Mouse (Mus musculus) limb, embryonic 14.5 days (tissue): ENCODE data around the gene Srsf2. TPM values are rescaled to one million over a fixed set of nuclear protein-coding genes. Genes with fewer than 3 reads are reported as not detected.
A peak's percentile ranks its signal among the peaks of the same experiment; 100 is the strongest.

Experiments
- ATAC-seq: fragments of 200-750 bp; cut with Nextera tagmentation; 2 replicates; pipeline ENCODE4 v1.8.0; 2017; ENCODE audit warnings: low read depth, moderate number of reproducible peaks, moderate TSS enrichment; ENCODE audit not compliant: low FRiP score
- DNase-seq: peaks from one replicate; pipeline ENCODE4 v3.0.0-alpha.2; 2015; ENCODE audit warnings: low spot score
- H3K27ac ChIP-seq: fragments of 300-500 bp; sonication (generic); replicated peaks from 2 replicates; pipeline ENCODE4 v1.5.1; 2014; ENCODE audit warnings: low read depth, mild to moderate bottlenecking, low read length, moderate library complexity, mixed read lengths
- H3K27me3 ChIP-seq: fragments of 300-500 bp; sonication (generic); 2 replicates; pipeline ENCODE4 v1.6.1; 2014; ENCODE audit warnings: low read length, mixed read lengths; ENCODE audit not compliant: control insufficient read depth, insufficient read depth
- H3K36me3 ChIP-seq: fragments of 300-500 bp; sonication (generic); 2 replicates; pipeline ENCODE4 v1.6.1; 2014; ENCODE audit warnings: mild to moderate bottlenecking, low read length, moderate library complexity, mixed read lengths; ENCODE audit not compliant: control insufficient read depth, insufficient read depth
- H3K4me1 ChIP-seq: fragments of 300-500 bp; sonication (generic); 2 replicates; pipeline ENCODE4 v1.6.1; 2014; ENCODE audit warnings: antibody characterized with exemption, low read length, mixed read lengths; ENCODE audit not compliant: control insufficient read depth, insufficient read depth
- H3K4me2 ChIP-seq: fragments of 300-500 bp; sonication (generic); replicated peaks from 2 replicates; pipeline ENCODE4 v1.6.1; 2014; ENCODE audit warnings: low read depth, mild to moderate bottlenecking, low read length, moderate library complexity; ENCODE audit not compliant: severe bottlenecking
- H3K4me3 ChIP-seq: fragments of 300-500 bp; sonication (generic); replicated peaks from 2 replicates; pipeline ENCODE4 v1.5.1; 2014; ENCODE audit warnings: low read length
- H3K9ac ChIP-seq: fragments of 300-500 bp; sonication (generic); 2 replicates; pipeline ENCODE4 v1.6.1; 2014; ENCODE audit warnings: mild to moderate bottlenecking, low read depth, low read length, moderate library complexity; ENCODE audit not compliant: severe bottlenecking
- H3K9me3 ChIP-seq: fragments of 300-500 bp; sonication (generic); 2 replicates; pipeline ENCODE4 v1.6.1; 2016; ENCODE audit warnings: low read length; ENCODE audit not compliant: control insufficient read depth
- POLR2A ChIP-seq: fragments of 200-500 bp; IDR thresholded peaks from 2 replicates; pipeline ENCODE4 v1.8.0; 2012; ENCODE audit warnings: inconsistent platforms, mild to moderate bottlenecking, moderate library complexity, borderline replicate concordance; ENCODE audit not compliant: insufficient read depth, insufficient read length; ENCODE audit errors: extremely low read depth
- WGBS: fragments of 180-500 bp; shearing (Covaris S2); extraction: QIAGEN DNeasy Blood & Tissue Kit; methylation state at CpG from one replicate; pipeline ENCODE4 v1.1.7; 2014; 5-methylcytosine and 5-hydroxymethylcytosine counted together
- polyA plus RNA-seq, 2 experiments: library from polyadenylated mRNA; depleted of rRNA in 1 of 2; stranded (reverse) in 1 of 2; unstranded in 1 of 2; fragments of >200 nt; fragmentation: Nextera tagmentation in 1 of 2; extraction: Ambion mirVana in 1 of 2; gene quantifications; 2 replicates each; pipeline versions ENCODE4 v1.2.1 to v1.2.3; 2012 to 2014

Gene Srsf2
- polyA plus RNA-seq, 2 experiments, result 776 to 791 TPM

DNA sequence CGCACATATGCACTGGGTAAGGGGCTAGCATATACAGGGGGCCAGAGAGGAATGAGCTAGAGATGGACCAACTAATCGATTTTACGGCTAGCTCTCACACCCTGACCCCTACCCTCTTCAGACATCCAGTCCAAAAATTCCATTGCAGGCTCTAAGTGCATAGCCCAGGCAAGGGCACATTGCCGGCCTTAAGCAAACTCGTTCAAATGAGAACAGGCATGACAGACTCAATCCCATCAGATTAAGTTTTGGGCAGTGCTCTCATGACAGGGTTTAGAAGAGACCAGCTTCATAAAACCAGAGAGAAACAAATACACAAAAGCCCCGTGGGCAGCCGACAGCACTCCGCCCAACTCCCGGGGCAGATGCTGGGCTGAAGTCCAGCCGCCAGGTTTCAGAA is 30.7 kb downstream of the Srsf2 start:
- WGBS, result 83% methylated on average over 10 of the region's 10 CpGs

DNA sequence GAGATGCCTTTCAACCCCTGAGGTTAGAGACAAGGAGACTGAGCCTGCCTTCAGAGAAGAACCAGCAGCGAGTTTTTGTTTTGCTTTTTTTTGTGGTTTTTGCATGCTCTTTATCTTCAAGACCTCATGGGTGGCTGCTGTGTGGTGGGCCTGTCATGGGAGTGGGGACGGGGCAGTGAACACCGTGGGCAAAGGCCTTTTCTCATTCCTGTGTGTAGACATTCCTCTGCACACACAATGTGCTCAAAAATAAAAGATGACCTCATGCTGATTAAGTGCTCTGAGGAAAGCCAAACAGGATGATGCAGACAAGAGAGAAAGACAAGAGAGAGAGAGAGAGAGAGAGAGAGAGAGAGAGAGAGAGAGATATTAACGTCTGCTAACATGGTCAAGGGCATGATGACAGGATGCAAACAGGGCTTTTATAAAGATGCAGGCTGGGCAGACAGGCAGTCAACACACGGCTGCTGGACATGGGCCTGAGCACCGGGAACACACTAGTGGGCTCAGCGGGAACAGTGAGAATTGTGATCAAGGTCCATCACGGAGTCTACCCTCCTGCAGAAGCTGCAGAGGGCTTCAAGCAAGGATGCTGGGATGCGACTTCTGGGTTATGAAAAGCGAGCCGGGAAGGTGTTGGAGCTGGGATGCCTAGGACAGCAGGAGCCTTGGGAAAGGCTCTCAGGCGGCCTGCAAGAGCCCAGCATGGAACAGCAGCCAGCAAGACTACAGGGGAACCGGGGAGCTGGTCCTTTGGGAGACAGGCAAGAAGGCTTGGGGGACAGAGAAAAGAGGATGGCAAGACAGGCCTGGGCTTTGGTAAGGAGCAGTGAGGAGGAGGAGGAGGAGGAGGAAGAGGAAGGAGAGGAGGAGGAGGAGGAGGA is 31.6 kb downstream of the Srsf2 start:
- no peak for TF ChIP-seq POLR2A
- Histone ChIP-seq H3K27me3 (no peaks in the 10 kb centered on the region), H3K9me3 (no peaks in the 10 kb centered on the region), H3K4me2 (no peak overlapping the region), H3K4me3 (no peak overlapping the region), H3K4me1 (peaks cover 10% of the 10 kb centered on the region; the same call in 1 of the 2 replicates), H3K27ac (no peak overlapping the region), H3K9ac (no peak overlapping the region), H3K36me3 (no peaks in the 10 kb centered on the region)
- WGBS, result 71% methylated on average over 13 of the region's 13 CpGs
- ATAC-seq (no peak), DNase-seq (no peak)

More for the DNA sequence above, 30.7 kb downstream of the Srsf2 start:
- H3K4me1 ChIP-seq, result peaks cover 15% of the 10 kb centered on the region; the same call in 1 of the 2 replicates
- no peak overlapping the region for H3K4me3 ChIP-seq
- H3K27me3 ChIP-seq, result no peaks in the 10 kb centered on the region
- no peak overlapping the region for H3K27ac ChIP-seq
- no peak for ATAC-seq
- no peak for DNase-seq
- no peak for TF ChIP-seq POLR2A
- no peaks in the 10 kb centered on the region for H3K9me3 ChIP-seq
- H3K4me2 ChIP-seq, result no peak overlapping the region
- H3K9ac ChIP-seq, result no peak overlapping the region
- no peaks in the 10 kb centered on the region for H3K36me3 ChIP-seq

- no peak overlapping the region for H3K4me2 ChIP-seq
- no peak overlapping the region for H3K9ac ChIP-seq
- WGBS, result 86% methylated on average over 5 of the region's 5 CpGs
- H3K27ac ChIP-seq, result 0 out of 2 replicates have a peak overlapping the region, but pooled peaks have one; percentile 9
- TF ChIP-seq POLR2A, result no peak
- DNase-seq, result no peak
- H3K9me3 ChIP-seq, result no peaks in the 10 kb centered on the region
- H3K4me1 ChIP-seq, result peaks cover 12% of the 10 kb centered on the region
- no peak overlapping the region for H3K4me3 ChIP-seq
- no peaks in the 10 kb centered on the region for H3K36me3 ChIP-seq
- ATAC-seq, result no peak
- H3K27me3 ChIP-seq, result no peaks in the 10 kb centered on the region
Observed at GRCm38 (mm10) chr11:116819932-116820593, 32.8 kb downstream of the Srsf2 start.

GRCm38 (mm10) chr11:116818722-116819121 is 34.2 kb downstream of the Srsf2 start:
- no peaks in the 10 kb centered on the region for H3K27me3 ChIP-seq
- no peak for ATAC-seq
- H3K9me3 ChIP-seq, result no peaks in the 10 kb centered on the region
- no peak overlapping the region for H3K4me2 ChIP-seq
- WGBS, result 35% methylated on average over 8 of the region's 8 CpGs
- no peak overlapping the region for H3K9ac ChIP-seq
- H3K4me1 ChIP-seq, result peaks cover 25% of the 10 kb centered on the region
- no peak overlapping the region for H3K4me3 ChIP-seq
- no peaks in the 10 kb centered on the region for H3K36me3 ChIP-seq
- no peak for TF ChIP-seq POLR2A
- DNase-seq, result no peak
- 0 out of 2 replicates have a peak overlapping the region, but pooled peaks have one; percentile 9 for H3K27ac ChIP-seq

- WGBS, result 91% methylated on average over 5 of the region's 5 CpGs
- no peak for DNase-seq
- Histone ChIP-seq H3K9ac (no peak overlapping the region), H3K4me1 (peaks cover 37% of the 10 kb centered on the region), H3K36me3 (no peaks in the 10 kb centered on the region), H3K27me3 (no peaks in the 10 kb centered on the region), H3K9me3 (no peaks in the 10 kb centered on the region), H3K4me2 (no peak overlapping the region), H3K27ac (no peak overlapping the region), H3K4me3 (no peak overlapping the region)
- no peak for ATAC-seq
- no peak for TF ChIP-seq POLR2A
Observed at GRCm38 (mm10) chr11:116817567-116817966, 35.3 kb downstream of the Srsf2 start.
